Comparison of ENCODE assay signal across 14 mouse cellular contexts in the genomic region with DNA sequence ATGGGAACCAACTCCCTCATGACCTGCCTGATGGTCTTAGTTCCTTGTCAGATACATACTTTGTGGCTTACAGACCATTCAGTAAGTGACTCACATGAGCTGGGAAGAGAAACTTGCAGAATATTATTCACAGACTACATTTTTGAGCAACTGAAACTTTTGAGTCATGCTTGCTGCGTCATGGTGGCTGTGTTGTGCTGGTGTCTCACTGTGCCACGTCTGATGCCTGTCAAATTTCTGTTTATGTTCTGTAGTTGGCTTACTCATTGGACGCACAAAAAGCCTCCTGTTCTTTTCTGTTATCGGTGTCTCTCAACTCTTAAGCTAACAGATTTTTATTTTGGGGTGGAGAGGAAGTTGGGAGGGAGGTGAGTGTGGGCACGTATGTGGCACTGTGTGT.
DNase-seq lines count a peak whose midpoint lies in the region; TF ChIP-seq lines count a peak whose summit lies in the region.
"Had no signal": no experiment of that assay in that cellular context is flagged by ENCODE, and none has a peak within 500 bp of the region (broad histone marks: within the 10 kb centered on the region; RNA-seq: fewer than 3 reads in every experiment).

No protein-coding gene starts in this region.

- no peaks in the 10 kb centered on the region for H3K79me2 ChIP-seq in C2C12 (ENCODE audit: control insufficient read depth, insufficient read depth)

- H3K79me3 ChIP-seq in C2C12 (ENCODE audit: low read depth), result no peaks in the 10 kb centered on the region

- TF ChIP-seq CTCF in C2C12 (IDR thresholded peaks at IDR 0.05; ENCODE audit: control insufficient read depth, insufficient read depth, insufficient read length), result no peak

- peaks cover 18% of the 10 kb centered on the region for H3K4me1 ChIP-seq in megakaryocyte, embryonic 14.5 days

- DNase-seq in gastrocnemius, postnatal 25 days, result peak; percentile 1
- DNase-seq in gastrocnemius, adult 18-20 months (ENCODE audit: low spot score), result no peak
- DNase-seq in adrenal gland, postnatal 36 days, result peak; percentile 46 to 60
- DNase-seq in layer of hippocampus, adult 9-11 months, result no peak
- no peak for DNase-seq in heart, postnatal 36 days
- DNase-seq: heart, adult 18-20 months; kidney, adult 8-10 months; right cerebral cortex, postnatal 25 days had no signal

- H3ac ChIP-seq in C2C12 (ENCODE audit: control insufficient read depth, insufficient read length, low read depth), result no peak overlapping the region

- no peaks in the 10 kb centered on the region for H3K27me3 ChIP-seq in C2C12 (ENCODE audit: control insufficient read depth, insufficient read depth, insufficient read length)
- peaks cover 61% of the 10 kb centered on the region for H3K27me3 ChIP-seq in megakaryocyte, embryonic 14.5 days (replicated peaks)
- H3K27me3 ChIP-seq: limb, embryonic 12.5 days; neural tube, embryonic 13.5 days had no signal

- H3K9me3 ChIP-seq in megakaryocyte, embryonic 14.5 days, result peaks cover 7% of the 10 kb centered on the region
- H3K9me3 ChIP-seq: embryonic facial prominence, embryonic 10.5 days; limb, embryonic 12.5 days; neural tube, embryonic 13.5 days had no signal

- no peak overlapping the region for H3K4me3 ChIP-seq in C2C12 (ENCODE audit: insufficient read depth, poor library complexity, severe bottlenecking)
- H3K4me3 ChIP-seq in megakaryocyte, embryonic 14.5 days (replicated peaks), result peak overlapping the region; percentile 78
- H3K4me3 ChIP-seq: embryonic facial prominence, embryonic 10.5 days; erythroblast, embryonic 14.5 days; limb, embryonic 12.5 days; neural tube, embryonic 13.5 days had no signal

- intact Hi-C loops in heart, postnatal 36 days (cut with DNase I), result no loop called here

- H3K36me3 ChIP-seq in C2C12 (ENCODE audit: control insufficient read depth, insufficient read depth), result no peaks in the 10 kb centered on the region
- no peaks in the 10 kb centered on the region for H3K36me3 ChIP-seq in megakaryocyte, embryonic 14.5 days (replicated peaks; ENCODE audit: low read length)
- H3K36me3 ChIP-seq: embryonic facial prominence, embryonic 10.5 days; limb, embryonic 12.5 days; neural tube, embryonic 13.5 days had no signal

TF ChIP-seq in C2C12, 6 proteins besides CTCF, POLR2A, EP300 and RAD21:
- TF ChIP-seq MYOD1 (IDR thresholded peaks at IDR 0.05; ENCODE audit: control insufficient read depth, insufficient read length, low read depth) (no peak), MAX (IDR thresholded peaks at IDR 0.05) (peak; percentile 90), FOSL1 (IDR thresholded peaks at IDR 0.05; ENCODE audit: insufficient read depth, low read length, poor library complexity, severe bottlenecking) (peak; percentile 62), CEBPB (IDR thresholded peaks at IDR 0.05; ENCODE audit: low read depth) (peak; percentile 54), USF1 (IDR thresholded peaks at IDR 0.05; ENCODE audit: low read depth) (no peak)

Comparison
In these comparisons a context has a peak if more than half of its experiments do, and no peak if none do; other contexts are left out.
1. DNase-seq: peak in gastrocnemius, postnatal 25 days (single experiment) and adrenal gland, postnatal 36 days (2 of 2); none in gastrocnemius, adult 18-20 months (single experiment), layer of hippocampus, adult 9-11 months (single experiment) and heart, postnatal 36 days (0 of 2).